Mouse (Mus musculus) urinary bladder, postnatal 4 days (tissue): Measurements from ENCODE around the gene Tmem131l.

ENCODE experiments used
- DNase-seq, 2 experiments: peaks; one replicate each; pipeline ENCODE4 v3.0.0; 2021 to 2022; ENCODE audit warnings: low spot score in 2 of 2

Tmem131l gene

DNA sequence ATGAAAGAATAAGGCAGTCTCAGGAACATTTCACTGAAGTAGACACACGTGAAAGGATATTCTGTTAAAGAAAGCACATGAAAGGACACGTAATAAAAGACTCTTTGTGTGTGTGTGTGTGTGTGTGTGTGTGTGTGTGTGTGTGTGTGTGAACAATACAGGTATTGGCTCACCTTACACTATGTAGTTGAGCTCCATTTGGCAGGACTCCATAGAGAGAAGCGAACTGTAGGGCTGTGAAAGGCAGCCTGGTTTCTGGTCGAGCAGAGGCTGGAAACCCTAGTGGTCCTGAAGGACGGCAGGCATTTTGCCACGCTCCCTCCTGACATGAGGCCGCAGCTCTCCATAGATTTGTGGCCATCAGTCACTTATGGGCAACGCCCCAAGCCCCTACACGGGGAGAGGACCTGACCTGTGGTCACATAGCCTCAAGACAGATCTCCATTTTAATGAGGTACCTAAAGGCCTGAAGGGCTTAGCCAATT lies 175.9 kb downstream of the Tmem131l start:
- no peak for DNase-seq

DNA sequence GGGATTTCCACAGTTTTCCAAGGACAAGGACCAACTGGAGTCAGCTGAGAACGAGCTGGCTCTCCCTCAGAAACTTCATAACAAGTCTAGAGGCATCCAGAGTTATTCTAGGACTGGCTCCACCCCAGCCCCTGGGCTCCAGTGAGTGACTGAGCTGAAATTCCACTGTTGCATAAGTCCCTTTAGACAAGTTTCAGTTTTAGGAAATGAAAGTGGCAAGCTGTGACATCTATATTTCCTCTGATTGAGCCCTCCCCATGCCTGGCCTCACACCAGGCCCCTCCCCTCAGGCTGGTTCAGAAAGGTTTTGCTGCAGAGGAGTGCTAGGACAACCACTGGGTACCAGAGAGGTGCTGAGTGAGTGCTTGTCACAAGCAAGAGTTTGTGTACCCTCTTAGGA lies 177.0 kb downstream of the Tmem131l start:
- DNase-seq, result peak in 1 of 2 experiments; percentile 53

DNA sequence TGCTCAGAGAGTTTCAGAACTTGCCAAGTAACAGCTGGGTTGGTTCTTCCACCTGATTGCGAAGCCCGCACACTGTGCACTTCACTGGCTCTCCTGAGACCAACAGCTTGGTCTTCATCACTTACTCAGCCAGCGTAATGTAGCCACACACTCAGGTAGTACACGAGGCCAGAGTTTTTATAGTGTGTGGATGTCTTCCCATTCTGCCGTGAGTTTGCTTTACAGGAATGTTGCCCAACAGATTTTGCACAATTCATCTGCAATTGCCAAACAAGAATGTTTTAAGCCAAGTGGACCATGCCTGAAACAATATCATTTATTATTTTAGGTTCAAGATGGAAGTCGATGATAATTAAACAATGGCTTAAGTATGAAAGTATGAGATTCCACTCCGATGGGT lies 180.4 kb downstream of the Tmem131l start:
- DNase-seq, result no peak

DNA sequence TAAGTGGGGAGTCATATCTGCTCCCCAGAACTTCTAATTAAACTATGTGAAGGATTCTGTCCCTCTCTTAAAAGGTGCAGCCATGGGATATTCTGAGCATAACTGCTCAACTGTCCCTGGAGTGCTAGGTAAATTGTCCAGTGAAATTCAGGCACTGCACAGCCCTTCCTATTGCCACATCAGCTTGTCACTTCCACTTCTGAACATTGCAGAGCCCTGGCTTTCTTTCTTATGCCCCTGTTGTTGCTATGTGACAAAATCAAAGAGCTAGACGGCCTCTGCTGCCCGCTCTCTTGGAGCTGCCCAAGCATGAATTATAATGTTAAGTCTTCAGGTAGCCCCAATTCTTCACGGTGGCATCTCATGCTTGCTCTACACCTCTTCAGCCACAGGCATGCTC lies 180.9 kb downstream of the Tmem131l start:
- DNase-seq, result no peak

DNA sequence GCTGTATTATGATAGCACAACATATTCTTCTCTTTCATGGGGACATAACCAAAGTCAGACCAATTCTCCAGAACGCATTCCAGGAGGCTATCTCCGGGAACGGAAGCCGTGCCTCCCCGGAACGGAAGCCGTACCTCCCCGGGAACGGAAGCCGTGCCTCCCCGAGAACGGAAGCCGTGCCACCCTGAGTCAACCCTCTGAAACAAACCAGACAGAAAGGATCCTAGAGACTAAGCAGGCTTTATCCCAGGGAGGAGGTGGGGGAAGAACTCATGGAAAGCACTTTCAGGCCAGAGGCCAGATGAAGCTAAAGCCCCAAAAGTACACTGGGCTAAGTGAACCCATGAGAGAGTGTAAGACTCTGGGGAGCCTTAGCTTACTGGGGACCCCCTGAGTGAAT lies 182.4 kb downstream of the Tmem131l start:
- DNase-seq, result no peak

DNA sequence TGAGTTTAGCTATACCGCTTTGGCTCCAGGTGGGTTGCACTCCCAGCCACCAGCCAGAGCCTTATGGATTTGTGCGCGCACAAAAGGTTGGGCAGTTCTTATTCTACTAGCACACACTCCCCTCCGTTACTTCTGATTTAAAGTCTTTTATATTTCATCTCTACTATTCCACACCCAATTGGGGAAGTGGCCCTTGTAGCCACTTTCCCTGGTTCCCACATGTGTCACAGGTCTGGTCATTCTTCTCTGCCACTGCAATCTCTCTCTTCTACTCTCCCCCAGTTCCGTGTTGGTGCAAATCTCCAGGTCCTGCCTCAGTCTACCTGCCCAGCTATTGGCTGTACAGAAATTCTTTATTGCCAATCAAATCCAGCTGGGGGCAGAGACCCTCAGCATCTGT lies 184.3 kb downstream of the Tmem131l start:
- no peak for DNase-seq

DNA sequence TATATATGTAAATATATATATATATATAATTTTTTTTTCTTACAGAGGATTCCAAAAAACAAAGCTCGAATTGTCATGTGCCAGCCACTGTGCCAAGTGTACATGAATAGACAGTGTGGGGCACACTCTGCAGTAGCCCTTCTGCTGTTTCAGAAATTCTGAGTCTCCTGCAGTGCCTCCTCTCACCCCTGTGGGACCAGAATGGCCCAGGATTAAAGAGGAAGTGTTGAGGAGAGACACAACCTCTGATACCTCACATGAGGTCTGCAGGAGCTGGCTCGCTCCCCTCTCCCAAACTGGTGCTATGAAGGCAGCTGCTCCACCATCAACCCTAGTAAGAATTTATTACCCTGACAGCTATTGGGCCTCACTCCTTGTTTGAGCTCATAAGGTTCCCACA lies 190.6 kb downstream of the Tmem131l start:
- DNase-seq, result no peak
